Mouse (Mus musculus): ENCODE measurements around the gene Sdhaf2.

The Sdhaf2 gene

GRCm38 (mm10) chr19:10497512-10498160 is 28.3 kb downstream of the Sdhaf2 start:
- in situ Hi-C loops (cut with MboI, MseI), result no loop called here

DNA sequence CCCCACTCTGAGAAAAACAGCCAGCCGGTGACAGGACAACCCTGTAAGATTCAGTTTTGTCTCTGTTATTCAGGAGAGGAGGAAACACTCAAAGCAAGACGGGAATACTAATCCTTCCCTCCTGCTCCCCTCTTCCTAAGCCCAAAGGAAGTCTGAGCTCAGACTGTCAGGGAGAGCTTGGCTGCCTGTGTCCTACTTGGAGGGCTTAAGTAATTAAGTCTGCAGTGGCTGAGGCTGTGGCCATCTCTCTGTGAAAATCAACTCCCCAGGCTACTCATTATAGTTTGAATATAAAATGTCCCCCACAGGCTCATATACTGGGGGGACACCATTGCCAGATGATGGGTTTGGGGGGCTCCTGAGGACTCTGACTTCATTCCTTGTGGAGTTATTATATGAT is 29.0 kb downstream of the Sdhaf2 start:
- in situ Hi-C loops (cut with MboI, MseI), result no loop called here

DNA sequence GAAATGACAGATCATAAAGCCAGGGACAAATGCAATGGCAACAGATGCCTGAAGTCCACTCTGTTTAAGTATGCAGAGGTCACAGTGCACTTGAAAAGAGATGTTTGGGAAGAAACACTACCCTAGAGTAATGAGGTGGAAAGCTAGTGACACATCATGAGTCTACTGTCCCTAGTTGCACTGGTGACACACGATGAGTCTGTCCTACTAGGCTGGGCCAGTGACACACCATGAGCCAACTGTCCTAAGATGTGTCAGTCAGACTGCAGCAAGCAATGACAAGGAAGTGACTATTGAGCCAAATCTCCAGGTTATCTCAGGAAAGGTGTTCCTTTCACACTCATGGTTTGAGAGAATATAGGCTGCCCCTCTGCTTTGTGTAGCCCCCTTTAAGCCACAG is 30.3 kb downstream of the Sdhaf2 start:
- in situ Hi-C loops (cut with MboI, MseI), result no loop called here

- in situ Hi-C loops (cut with MboI, MseI), result loop anchor here (5.0 kb wide), 1 partner anchor 34 kb away; no protein-coding TSS in a partner anchor
These were observed 39.6 kb downstream of the Sdhaf2 start for GRCm38 (mm10) chr19:10486264-10486738.

- in situ Hi-C loops (cut with MboI, MseI), result no loop called here
These were observed 43.2 kb downstream of the Sdhaf2 start, which contains the start of gene Ppp1r32 for GRCm38 (mm10) chr19:10482703-10483102. Gene Ppp1r32 (minus strand): TSS chr19:10482928.

GRCm38 (mm10) chr19:10479541-10479940 is 46.4 kb downstream of the Sdhaf2 start:
- in situ Hi-C loops (cut with MboI, MseI), result no loop called here

DNA sequence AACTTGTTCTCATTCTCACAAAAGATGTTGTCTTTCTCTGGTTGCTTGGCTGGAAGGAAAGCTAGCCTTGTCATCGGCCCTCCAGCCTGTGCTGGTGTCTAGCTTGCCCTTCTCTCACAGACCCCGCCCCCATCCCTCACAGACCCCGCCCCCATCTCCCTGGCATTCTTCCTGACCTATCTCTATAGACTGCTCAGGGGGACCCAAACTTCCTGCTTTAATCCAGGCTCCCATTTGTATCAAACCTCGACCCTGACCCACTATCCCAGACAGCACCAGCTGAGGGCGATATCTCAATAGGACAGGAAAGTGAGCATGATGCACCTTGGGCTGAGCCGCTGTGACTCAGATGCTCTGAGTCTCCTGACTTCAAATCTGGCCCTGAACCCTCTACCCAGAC is 52.2 kb downstream of the Sdhaf2 start:
- in situ Hi-C loops (cut with MboI, MseI), result no loop called here

DNA sequence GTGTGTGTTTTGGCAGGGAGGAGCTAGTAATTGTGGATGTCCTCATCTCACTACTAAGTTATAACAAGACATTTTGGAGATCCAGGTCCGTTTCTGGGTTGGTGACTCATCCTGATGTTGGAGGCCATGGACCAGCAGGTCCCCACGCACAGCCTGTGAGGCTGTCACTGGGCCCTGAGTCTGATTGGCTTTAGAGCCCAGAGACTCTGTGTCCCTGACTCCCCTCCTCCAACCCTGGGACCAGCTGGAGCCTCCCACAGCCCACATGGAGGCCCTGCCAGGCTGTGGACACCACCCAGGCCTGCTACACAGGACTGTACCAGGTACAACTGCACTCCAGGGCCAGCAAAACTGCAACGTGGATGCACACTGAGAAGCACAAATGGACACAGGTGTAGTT is 53.0 kb downstream of the Sdhaf2 start:
- in situ Hi-C loops (cut with MboI, MseI), result no loop called here

DNA sequence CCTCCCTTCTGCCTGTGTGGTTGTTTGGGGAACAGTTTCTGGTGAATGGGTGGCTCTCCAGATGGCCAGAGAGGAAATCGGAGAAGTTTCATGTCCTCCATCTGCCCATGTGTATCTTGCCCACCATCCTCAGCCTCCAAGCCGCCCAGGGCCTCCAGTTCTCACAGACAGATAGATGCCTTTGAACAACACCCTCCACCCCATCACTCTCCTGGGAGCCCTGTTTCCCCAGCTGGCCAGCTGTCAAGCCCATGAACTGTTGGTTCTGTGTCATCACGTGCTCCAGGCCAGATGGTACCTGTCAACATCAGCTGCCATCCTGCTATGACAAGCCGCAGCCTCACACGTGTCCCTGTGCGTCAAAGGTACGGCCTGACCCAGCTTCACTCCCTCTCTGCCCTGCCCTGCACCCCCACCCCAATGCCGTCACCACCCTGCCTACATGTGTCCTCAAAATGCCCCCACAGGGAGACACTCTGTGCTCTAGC is 56.7 kb downstream of the Sdhaf2 start:
- in situ Hi-C loops (cut with MboI, MseI), result no loop called here

DNA sequence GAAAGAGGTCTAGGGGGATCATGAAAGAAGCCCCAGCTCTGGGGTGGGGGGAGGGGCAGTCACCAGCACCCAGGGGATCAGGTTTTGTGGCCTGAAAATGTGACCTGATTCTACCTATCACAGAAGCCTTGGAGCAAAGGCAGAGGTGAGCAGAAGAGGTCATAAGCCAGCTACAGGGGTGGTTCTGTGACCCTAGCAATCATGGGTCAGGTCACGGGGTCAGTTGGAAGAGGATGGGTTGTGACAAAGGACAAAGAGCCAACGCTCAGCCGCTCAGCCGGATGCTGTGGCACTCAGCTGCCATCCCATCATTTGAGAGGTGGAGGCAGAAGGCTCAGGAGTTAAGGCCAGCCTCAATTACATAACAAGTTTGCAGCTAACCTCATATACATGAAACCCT is 61.5 kb downstream of the Sdhaf2 start:
- in situ Hi-C loops (cut with MboI, MseI), result no loop called here

GRCm38 (mm10) chr19:10461584-10461983 is 64.4 kb downstream of the Sdhaf2 start:
- in situ Hi-C loops (cut with MboI, MseI), result no loop called here

DNA sequence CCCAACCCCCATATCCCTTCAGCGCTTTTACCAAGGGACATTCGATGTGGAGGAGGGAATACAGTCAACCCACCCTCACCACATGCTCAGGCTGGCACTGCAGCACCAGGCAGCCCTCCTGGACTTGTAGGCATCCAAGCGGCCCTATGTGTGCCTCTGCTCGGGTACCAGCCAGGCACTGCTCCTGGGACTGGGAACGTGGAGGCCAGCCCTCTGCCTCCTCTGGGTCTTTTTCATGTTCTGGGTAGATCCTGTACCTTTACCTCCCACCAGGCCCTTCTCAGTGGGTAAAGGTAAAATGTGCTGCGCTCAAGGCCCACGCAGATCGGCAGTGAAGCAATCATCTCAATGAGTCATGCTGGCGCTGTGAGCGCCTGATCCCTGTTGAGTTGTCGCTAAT is 66.0 kb downstream of the Sdhaf2 start:
- in situ Hi-C loops (cut with MboI, MseI), result no loop called here

DNA sequence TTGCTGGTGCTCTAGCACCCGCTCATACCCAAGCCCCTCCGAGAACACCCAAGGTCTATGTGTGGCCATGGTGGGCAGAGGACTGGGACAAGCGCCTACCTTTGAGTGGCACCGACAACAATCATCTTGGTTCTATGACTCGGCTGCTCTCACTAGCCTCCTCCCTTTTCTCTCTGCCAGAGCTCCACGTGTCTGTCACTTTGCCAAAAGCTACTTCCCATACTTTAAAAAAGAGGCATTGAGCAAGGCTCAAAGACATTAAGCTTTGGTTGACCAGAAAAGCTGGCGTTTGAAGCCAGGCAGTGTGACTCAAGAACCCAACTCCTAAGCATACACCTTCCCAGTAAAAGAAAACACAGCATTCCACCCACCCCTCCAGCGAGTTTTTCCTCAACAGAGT is 67.8 kb downstream of the Sdhaf2 start:
- in situ Hi-C loops (cut with MboI, MseI), result no loop called here

DNA sequence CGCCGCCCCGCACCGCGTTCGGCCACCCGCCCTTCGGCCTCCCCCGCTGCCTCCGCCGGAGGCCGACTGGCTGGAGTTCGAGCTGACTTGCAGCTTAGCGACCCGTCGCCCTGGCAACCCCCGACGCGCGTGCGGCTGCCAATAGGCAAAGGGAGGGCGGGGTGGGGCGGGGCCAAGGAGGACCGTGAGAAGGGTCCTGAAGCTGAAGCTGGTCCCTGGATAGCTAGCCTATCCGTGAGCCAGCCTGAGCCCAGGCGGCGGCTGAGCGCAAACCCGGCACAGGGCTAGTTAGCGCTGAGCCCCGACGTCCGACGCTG is 68.5 kb downstream of the Sdhaf2 start:
- in situ Hi-C loops (cut with MboI, MseI), result no loop called here

DNA sequence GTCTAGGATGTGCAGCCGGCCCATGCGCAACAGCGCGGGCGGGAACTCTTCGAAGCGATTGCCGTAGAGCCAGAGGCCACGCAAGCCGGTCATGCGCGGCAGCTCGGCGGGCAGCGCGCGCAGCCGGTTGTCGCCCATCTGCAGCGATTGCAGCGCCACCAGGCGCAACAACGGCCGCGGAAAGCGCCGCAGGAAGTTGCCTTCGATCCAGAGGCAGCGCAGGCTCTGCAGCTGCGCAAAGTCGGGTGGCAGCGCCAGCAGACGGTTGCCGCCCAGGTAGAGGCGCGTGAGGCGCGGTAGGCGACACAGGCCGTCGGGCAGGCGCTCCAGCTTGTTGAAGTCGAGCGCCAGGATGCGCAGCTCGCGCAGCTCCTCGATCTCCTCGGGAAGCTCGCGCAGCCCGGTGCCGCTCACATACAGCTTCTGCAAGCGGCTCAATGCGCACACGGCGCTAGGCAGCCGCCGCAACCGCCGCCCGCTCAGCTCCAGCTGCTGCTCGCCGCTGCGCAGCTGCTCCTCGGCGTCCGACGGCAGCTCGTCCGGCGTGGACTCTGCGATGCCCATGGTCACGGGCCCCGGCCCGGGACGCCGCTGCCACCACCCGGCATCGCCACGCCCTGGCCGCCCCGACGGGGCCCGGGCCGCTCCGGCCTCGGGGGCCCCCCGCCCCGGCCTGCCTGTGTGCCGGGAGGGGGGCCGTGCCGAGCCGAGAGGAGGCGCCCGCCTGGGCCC is 69.0 kb downstream of the Sdhaf2 start, which contains the start of gene Lrrc10b:
Gene Lrrc10b (minus strand): TSS at position 722 of the 732 bp plus-strand sequence.
- in situ Hi-C loops (cut with MboI, MseI), result no loop called here

DNA sequence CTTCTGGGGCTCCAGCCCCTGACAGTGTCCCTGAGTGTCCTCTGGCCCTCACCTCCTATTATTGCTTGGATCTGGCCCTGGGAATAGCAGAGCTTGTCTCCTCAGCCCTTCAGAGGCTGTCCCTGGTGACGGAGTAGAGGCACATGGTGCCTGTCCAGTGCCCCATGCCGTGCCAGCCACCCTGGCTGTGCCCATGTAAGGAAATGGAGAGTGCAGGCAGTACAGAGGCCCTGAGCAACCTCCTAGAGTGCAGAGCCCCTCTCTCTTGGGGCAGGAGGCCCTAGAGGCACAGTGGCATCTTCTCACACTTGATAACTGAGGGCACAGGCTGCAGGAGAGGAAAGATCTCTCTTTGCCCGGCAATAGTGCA is 70.5 kb downstream of the Sdhaf2 start:
- in situ Hi-C loops (cut with MboI, MseI), result no loop called here

- in situ Hi-C loops (cut with MboI, MseI), result loop anchor here (5.0 kb wide), 1 partner anchor 32 kb away; no protein-coding TSS in a partner anchor
These were observed 71.1 kb downstream of the Sdhaf2 start for GRCm38 (mm10) chr19:10454718-10455436.
